Comparison of ENCODE assay signal across 8 mouse cellular contexts in the genomic region with DNA sequence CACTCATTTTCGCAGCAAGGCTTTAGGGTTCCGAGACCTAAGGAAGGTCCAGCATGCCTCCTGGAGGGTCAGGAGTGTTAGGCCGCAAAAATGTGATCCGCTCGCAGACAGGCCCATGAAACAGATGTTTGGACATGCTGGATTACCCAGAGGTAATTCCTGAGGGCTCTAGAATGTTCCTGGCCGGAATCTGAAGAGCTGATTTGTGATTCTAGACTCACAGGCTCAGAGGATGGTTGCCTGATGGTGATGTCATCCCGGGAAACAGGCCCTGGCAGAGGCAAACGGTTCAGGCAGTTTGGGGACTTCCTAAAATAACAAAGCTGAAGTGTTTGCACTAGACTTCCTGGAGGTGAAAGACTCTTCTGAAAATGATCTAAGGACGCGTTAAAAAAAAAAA. TPM values are rescaled to one million over a fixed set of nuclear protein-coding genes. Genes with fewer than 3 reads are reported as not detected.
DNase-seq lines count a peak whose midpoint lies in the region; ATAC-seq and TF ChIP-seq lines count a peak whose summit lies in the region.

No protein-coding gene starts in this region.

- no peaks in the 10 kb centered on the region for H3K9me3 ChIP-seq in forebrain, embryonic 10.5 days
- no peaks in the 10 kb centered on the region for H3K9me3 ChIP-seq in heart, postnatal 0 days (replicated peaks; ENCODE audit: control insufficient read depth, low read length)

- H3ac ChIP-seq in myocyte (ENCODE audit: control insufficient read depth, insufficient read length): no peak overlapping the region

- no peak overlapping the region; the same call in 1 of the 2 replicates for H3K4me3 ChIP-seq in forebrain, embryonic 10.5 days
- H3K4me3 ChIP-seq in heart, postnatal 0 days (ENCODE audit: low read depth, low read length): no peak overlapping the region
- no peak overlapping the region for H3K4me3 ChIP-seq in myocyte

- H3K4me1 ChIP-seq in forebrain, embryonic 10.5 days: peaks cover 91% of the 10 kb centered on the region
- H3K4me1 ChIP-seq in heart, postnatal 0 days (ENCODE audit: control insufficient read depth, insufficient read depth): peaks cover 85% of the 10 kb centered on the region

- H3K36me3 ChIP-seq in forebrain, embryonic 10.5 days (replicated peaks): peaks cover 18% of the 10 kb centered on the region
- no peaks in the 10 kb centered on the region for H3K36me3 ChIP-seq in heart, postnatal 0 days (replicated peaks; ENCODE audit: control insufficient read depth, insufficient read depth, low read length)
- H3K36me3 ChIP-seq in myocyte (ENCODE audit: control insufficient read depth, insufficient read depth): no peaks in the 10 kb centered on the region

- ATAC-seq in heart, postnatal 0 days (ENCODE audit: insufficient read depth, low read depth): peak; percentile 35; the same call in 1 of the 2 replicates
- ATAC-seq in megakaryocyte, adult 5-6 weeks (ENCODE audit: poor library complexity, severe bottlenecking): no peak

- 40% methylated on average over 10 of the region's 10 CpGs for WGBS in forebrain, embryonic 10.5 days
- 20% methylated on average over 10 of the region's 10 CpGs for WGBS in heart, postnatal 0 days

- peak overlapping the region; percentile 37 for H3K9ac ChIP-seq in heart, postnatal 0 days (replicated peaks; ENCODE audit: low read depth, low read length)

- 0 out of 2 replicates have a peak, but pooled peaks have one; percentile 15 for TF ChIP-seq EP300 in heart, postnatal 0 days (IDR thresholded peaks at IDR 0.05; ENCODE audit: low read depth)

- no peaks in the 10 kb centered on the region for H3K27me3 ChIP-seq in forebrain, embryonic 10.5 days (ENCODE audit: poor library complexity, severe bottlenecking)
- H3K27me3 ChIP-seq in heart, postnatal 0 days (ENCODE audit: control insufficient read depth, insufficient read depth, low read length): no peaks in the 10 kb centered on the region
- H3K27me3 ChIP-seq in myocyte (ENCODE audit: control insufficient read depth, insufficient read depth, insufficient read length): no peaks in the 10 kb centered on the region

- H3K27ac ChIP-seq in forebrain, embryonic 10.5 days: peak overlapping the region; percentile 82
- H3K27ac ChIP-seq in heart, postnatal 0 days (ENCODE audit: low read depth): peak overlapping the region; percentile 96

- TF ChIP-seq CTCF in heart, postnatal 0 days (IDR thresholded peaks at IDR 0.05; ENCODE audit: low read depth): no peak

- 0 out of 2 replicates have a peak overlapping the region, but pooled peaks have one; percentile 14 for H3K4me2 ChIP-seq in heart, postnatal 0 days (ENCODE audit: low read depth, low read length)
- peak overlapping the region; percentile 52 for H3K4me2 ChIP-seq in myocyte (ENCODE audit: low read depth)

- TF ChIP-seq POLR2A in myocyte (IDR thresholded peaks at IDR 0.05; ENCODE audit: insufficient read length, low read depth): no peak

- peak; percentile 26 for DNase-seq in right cerebral cortex, postnatal 14 days
- no peak for DNase-seq in right cerebral cortex, postnatal 25 days
- peak; percentile 19 for DNase-seq in forebrain, embryonic 10.5 days (ENCODE audit: extremely low spot score, low spot score)
- DNase-seq in heart, postnatal 0 days (ENCODE audit: low spot score): peak; percentile 84
- DNase-seq in kidney, postnatal 25 days: peak; percentile 47 to 72
- no peak for DNase-seq in Muller cell, postnatal 12 days (ENCODE audit: inconsistent ontology term)

- H3K79me2 ChIP-seq in myocyte (ENCODE audit: control insufficient read depth, insufficient read depth): peaks cover 76% of the 10 kb centered on the region

TF ChIP-seq in myocyte, 11 proteins besides CTCF, POLR2A, EP300 and RAD21:
- TF ChIP-seq USF1 (IDR thresholded peaks at IDR 0.05; ENCODE audit: low read depth) (no peak), CEBPB (IDR thresholded peaks at IDR 0.05; ENCODE audit: insufficient read depth, poor library complexity, severe bottlenecking) (peak; percentile 78), MAX (IDR thresholded peaks at IDR 0.05; ENCODE audit: low read depth) (no peak)

RNA-seq across cellular contexts. Expression of a gene that starts 50.7 kb away (rescaled TPM):
- polyA plus RNA-seq in forebrain, embryonic 10.5 days (2016; fragmentation: Nextera tagmentation; extraction: Ambion mirVana): 24.7 and 27.4 TPM in 2 replicates
- 113 and 120 TPM in 2 replicates for total RNA-seq in heart, postnatal 0 days (2014; rRNA removed; ENCODE audit: low replicate concordance)
- polyA plus RNA-seq in heart, postnatal 0 days (2015; fragmentation: Nextera tagmentation; extraction: Ambion mirVana): 53.5 and 59.3 TPM in 2 replicates
- polyA plus RNA-seq in myocyte (2012; fragmentation: generic; extraction: Trizol): 60.8 TPM
- total RNA-seq in megakaryocyte, adult 5-6 weeks (2015): 23.2 and 25.0 TPM in 2 replicates
- total RNA-seq in megakaryocyte, adult 5-6 weeks (2017): 20.0 and 22.0 TPM in 2 replicates

Comparison
In these comparisons a context has a peak if more than half of its experiments do, and no peak if none do; other contexts are left out.
1. DNase-seq: peak in right cerebral cortex, postnatal 14 days (single experiment), forebrain, embryonic 10.5 days (single experiment), heart, postnatal 0 days (single experiment) and kidney, postnatal 25 days (2 of 2); none in right cerebral cortex, postnatal 25 days (single experiment) and Muller cell, postnatal 12 days (single experiment).